Mouse (Mus musculus): ENCODE results near the gene Trpm8. TPM values are rescaled to one million over a fixed set of nuclear protein-coding genes. Genes with fewer than 3 reads are reported as not detected.

Gene Trpm8
- polyA plus RNA-seq, 1 experiment from 2014 or later = not detected

DNA sequence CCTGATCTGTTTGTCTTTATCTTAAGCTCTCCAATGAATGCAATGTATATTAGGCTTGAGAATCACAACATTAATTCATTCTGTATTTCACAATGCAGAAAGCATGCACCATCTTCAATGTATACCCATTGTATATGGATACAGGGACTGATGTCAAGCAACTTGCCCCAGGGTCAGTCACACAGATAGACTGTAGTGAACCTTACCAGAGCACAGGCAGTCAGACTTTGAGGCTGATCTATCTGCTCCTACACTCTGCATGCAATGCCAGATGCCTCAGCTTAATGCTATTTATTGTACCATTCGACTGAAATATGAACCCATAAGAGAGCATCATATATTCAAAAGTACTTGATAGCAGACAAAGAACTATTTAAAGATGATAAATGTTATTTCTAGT, 13.1 kb downstream of the Trpm8 start:
- 75% methylated on average over 1 of the region's 1 CpGs for WGBS (ENCODE audit: missing documents)
- H3K4me3 ChIP-seq (ENCODE audit: inconsistent target) = no peak overlapping the region
- H3K36me3 ChIP-seq (ENCODE audit: inconsistent target) = no peaks in the 10 kb centered on the region
- H3K27ac ChIP-seq = no peak overlapping the region
- H3K79me2 ChIP-seq (ENCODE audit: inconsistent target) = no peaks in the 10 kb centered on the region

DNA sequence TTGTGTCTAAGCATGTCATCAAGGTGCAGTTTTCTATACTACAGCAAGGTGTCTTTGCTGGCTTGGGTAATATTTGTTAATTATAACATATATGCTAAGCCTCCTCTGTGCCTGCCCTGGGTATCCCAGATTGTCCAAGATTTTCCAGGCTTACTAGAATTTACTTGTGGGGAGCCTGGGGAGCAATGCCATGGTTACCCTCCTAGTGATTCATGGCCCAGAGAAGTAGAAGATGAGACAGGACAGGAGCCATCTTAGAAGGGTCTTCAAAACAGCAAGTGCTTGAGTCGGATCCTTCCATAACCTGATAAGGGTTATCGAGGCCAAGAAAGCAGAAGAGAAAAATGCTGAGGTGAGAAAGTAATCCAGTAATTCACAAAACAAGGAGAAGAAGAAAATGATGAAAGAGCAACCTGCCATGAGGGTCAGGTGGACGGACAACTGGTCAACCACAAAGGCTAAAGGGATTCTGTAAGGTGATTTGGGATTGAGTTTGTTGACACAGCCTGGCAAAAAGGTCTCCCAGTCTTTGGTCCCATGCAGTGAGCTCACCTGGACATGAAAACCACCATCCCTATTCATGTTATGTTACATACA, 14.0 kb downstream of the Trpm8 start:
- WGBS (ENCODE audit: missing documents) = 66% methylated on average over 3 of the region's 3 CpGs
- Histone ChIP-seq H3K27ac (no peak overlapping the region), H3K4me3 (ENCODE audit: inconsistent target) (no peak overlapping the region), H3K36me3 (ENCODE audit: inconsistent target) (no peaks in the 10 kb centered on the region), H3K79me2 (ENCODE audit: inconsistent target) (no peaks in the 10 kb centered on the region)

- Histone ChIP-seq H3K27ac (no peak overlapping the region), H3K36me3 (ENCODE audit: inconsistent target) (no peaks in the 10 kb centered on the region), H3K79me2 (ENCODE audit: inconsistent target) (no peaks in the 10 kb centered on the region), H3K4me3 (ENCODE audit: inconsistent target) (no peak overlapping the region)
- WGBS (ENCODE audit: missing documents) = 55% methylated on average over 2 of the region's 2 CpGs
Observed at GRCm38 (mm10) chr1:88292057-88292456, 14.6 kb downstream of the Trpm8 start.

DNA sequence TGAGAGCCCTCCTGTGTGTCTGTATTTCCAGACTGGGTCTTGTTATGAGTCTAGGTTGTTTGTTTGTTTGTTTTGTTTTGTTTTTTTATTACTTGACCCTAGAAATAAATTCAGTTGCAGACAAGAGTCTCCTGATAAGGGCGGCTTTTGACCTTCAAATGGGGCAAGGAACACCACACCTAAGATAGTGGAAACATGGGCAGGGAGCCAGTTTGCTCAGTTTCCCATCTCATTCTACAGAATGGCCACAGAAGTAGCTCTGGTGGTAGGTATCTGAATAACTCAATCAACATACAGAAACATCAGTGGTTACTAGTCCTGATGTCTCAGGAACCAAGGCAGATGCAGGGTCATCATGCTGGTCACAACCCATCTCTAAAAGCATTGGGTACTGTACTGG, 17.2 kb downstream of the Trpm8 start:
- WGBS (ENCODE audit: missing documents) = 14% methylated on average over 1 of the region's 1 CpGs
- no peak overlapping the region for H3K4me3 ChIP-seq (ENCODE audit: inconsistent target)
- H3K36me3 ChIP-seq (ENCODE audit: inconsistent target) = no peaks in the 10 kb centered on the region
- H3K27ac ChIP-seq = no peak overlapping the region
- no peaks in the 10 kb centered on the region for H3K79me2 ChIP-seq (ENCODE audit: inconsistent target)

GRCm38 (mm10) chr1:88296171-88296920, 18.9 kb downstream of the Trpm8 start:
- H3K27ac ChIP-seq = no peak overlapping the region
- 76% methylated on average over 4 of the region's 4 CpGs for WGBS (ENCODE audit: missing documents)
- H3K4me3 ChIP-seq (ENCODE audit: inconsistent target) = no peak overlapping the region
- H3K36me3 ChIP-seq (ENCODE audit: inconsistent target) = no peaks in the 10 kb centered on the region
- H3K79me2 ChIP-seq (ENCODE audit: inconsistent target) = no peaks in the 10 kb centered on the region

DNA sequence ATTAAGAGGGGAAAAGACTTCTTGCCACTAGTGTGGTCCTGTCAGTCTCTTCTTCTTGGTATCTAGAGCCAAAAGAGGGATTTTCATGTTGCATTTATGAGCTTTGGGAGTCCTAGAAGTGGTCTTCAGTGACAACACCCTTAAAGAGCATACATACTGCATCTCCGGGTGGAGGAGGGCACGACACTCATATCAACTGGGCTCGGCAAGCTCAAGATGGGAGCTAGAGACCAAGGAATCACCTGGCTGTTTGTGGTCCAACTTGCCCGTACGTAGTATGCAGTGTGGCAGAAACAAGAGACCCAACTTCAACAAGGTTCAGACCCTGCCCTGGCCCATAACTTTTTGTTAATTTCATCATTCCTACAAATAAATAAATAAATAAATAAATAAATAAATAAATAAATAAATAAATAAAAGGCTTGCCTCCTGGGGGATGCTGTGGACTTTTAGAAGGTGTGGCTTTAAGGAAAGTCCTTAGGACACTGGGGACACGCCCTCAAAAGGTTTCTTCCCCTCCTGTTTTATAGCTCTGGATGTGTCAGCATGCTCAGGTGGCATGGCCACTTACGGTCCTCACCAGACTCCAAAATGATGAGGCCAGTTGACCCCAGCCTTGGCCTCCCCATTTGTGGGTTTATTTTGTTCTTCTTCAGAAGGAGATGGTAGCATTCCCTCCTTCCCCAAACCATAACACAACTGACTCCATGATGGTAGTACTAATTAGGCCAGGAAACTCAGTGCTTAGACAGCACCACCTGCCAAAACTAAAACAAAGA, 20.2 kb downstream of the Trpm8 start:
- WGBS (ENCODE audit: missing documents) = 61% methylated on average over 7 of the region's 7 CpGs
- Histone ChIP-seq H3K4me3 (ENCODE audit: inconsistent target) (no peak overlapping the region), H3K79me2 (ENCODE audit: inconsistent target) (no peaks in the 10 kb centered on the region)

GRCm38 (mm10) chr1:88298686-88299528, 21.4 kb downstream of the Trpm8 start:
- no peak overlapping the region for H3K27ac ChIP-seq
- H3K4me3 ChIP-seq (ENCODE audit: inconsistent target) = no peak overlapping the region
- WGBS (ENCODE audit: missing documents) = 60% methylated on average over 4 of the region's 4 CpGs
- H3K36me3 ChIP-seq (ENCODE audit: inconsistent target) = no peaks in the 10 kb centered on the region
- H3K79me2 ChIP-seq (ENCODE audit: inconsistent target) = no peaks in the 10 kb centered on the region

More for the DNA sequence above, 20.2 kb downstream of the Trpm8 start:
- no peak overlapping the region for H3K27ac ChIP-seq
- H3K36me3 ChIP-seq (ENCODE audit: inconsistent target) = no peaks in the 10 kb centered on the region

GRCm38 (mm10) chr1:88299529-88299945, 22.1 kb downstream of the Trpm8 start:
- Histone ChIP-seq H3K79me2 (ENCODE audit: inconsistent target) (no peaks in the 10 kb centered on the region), H3K36me3 (ENCODE audit: inconsistent target) (no peaks in the 10 kb centered on the region), H3K27ac (no peak overlapping the region), H3K4me3 (ENCODE audit: inconsistent target) (no peak overlapping the region)
- 84% methylated on average over 2 of the region's 2 CpGs for WGBS (ENCODE audit: missing documents)

DNA sequence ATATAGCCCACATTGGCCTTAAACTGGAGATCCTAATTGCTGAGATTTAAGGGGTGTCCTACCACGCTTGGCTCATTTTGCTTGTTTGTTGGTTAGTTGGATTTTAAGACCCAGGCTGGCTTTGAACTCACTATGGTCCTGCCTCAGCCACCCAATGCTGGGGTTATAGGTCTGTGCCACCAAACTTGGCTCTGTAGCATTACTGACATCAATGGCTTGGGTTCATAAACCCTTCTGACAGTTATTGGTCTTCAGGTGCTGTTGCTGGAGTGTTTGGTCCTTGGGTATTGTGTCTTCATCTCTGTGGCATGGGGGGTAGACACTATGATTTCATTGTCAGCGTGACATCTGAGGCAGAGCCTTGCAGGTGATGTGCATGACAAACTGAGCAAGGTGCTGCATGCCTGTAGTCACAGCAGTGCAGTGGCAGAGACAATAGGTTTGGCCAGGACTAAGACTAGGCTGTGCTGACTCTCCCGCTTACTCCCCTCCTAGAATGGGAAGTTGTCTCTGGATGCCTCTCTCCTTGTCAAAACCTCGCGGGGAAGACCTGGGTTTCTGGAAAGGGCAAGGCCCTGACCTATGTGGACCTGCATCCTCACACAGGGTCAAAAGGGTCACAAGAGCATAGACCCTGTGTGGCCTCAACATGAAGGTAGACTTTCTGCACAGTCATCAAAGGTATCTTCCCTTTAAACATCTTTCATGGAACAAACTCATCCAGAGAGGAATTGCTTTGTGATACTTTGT, 23.0 kb downstream of the Trpm8 start:
- H3K79me2 ChIP-seq (ENCODE audit: inconsistent target) = no peaks in the 10 kb centered on the region
- H3K36me3 ChIP-seq (ENCODE audit: inconsistent target) = no peaks in the 10 kb centered on the region
- H3K4me3 ChIP-seq (ENCODE audit: inconsistent target) = no peak overlapping the region
- 43% methylated on average over 5 of the region's 5 CpGs for WGBS (ENCODE audit: missing documents)
- H3K27ac ChIP-seq = no peak overlapping the region

DNA sequence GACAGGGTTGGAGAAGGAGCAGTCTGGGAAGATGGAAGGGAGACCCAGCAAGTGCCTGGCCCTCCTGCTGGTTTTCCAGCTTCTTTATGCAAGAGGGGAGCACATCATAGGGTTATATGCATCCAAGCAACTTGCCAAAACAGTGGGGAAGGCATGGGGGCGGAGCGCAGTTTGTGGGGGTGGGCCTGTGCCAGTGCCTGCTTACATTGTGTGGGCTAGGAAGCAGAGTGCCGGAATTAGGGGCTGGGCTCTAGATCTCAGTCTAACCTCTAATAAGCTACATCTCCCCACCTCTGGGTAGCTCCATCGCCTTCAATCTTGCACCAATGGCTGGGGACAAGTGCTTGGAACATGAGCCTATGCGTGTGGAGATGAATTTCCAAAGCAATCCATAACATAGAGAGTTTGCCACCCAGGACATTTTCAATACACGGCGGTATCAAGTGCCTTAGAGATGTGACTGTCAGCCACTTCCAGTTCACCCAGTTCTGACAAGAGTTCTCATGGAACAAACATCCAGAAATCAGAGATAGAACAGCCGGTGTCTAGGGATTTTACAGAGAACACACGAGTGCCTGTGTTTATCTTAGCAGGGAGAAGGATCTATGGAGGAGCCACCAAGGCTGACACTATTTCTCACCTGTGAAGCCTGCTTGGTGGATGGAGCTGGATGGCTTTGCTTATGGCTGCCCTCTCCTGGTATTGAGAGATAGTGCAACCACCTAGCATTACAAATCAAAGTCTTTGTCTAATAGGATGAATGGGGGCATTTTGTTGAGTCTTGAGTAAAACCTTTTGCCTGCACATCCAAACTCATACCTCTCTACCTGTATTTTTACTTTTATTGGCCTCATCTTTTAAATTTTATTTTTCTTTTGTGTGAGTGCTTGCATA, 23.9 kb downstream of the Trpm8 start:
- Histone ChIP-seq H3K36me3 (ENCODE audit: inconsistent target) (no peaks in the 10 kb centered on the region), H3K27ac (no peak overlapping the region), H3K4me3 (ENCODE audit: inconsistent target) (no peak overlapping the region), H3K79me2 (ENCODE audit: inconsistent target) (no peaks in the 10 kb centered on the region)
- 72% methylated on average over 9 of the region's 9 CpGs for WGBS (ENCODE audit: missing documents)

DNA sequence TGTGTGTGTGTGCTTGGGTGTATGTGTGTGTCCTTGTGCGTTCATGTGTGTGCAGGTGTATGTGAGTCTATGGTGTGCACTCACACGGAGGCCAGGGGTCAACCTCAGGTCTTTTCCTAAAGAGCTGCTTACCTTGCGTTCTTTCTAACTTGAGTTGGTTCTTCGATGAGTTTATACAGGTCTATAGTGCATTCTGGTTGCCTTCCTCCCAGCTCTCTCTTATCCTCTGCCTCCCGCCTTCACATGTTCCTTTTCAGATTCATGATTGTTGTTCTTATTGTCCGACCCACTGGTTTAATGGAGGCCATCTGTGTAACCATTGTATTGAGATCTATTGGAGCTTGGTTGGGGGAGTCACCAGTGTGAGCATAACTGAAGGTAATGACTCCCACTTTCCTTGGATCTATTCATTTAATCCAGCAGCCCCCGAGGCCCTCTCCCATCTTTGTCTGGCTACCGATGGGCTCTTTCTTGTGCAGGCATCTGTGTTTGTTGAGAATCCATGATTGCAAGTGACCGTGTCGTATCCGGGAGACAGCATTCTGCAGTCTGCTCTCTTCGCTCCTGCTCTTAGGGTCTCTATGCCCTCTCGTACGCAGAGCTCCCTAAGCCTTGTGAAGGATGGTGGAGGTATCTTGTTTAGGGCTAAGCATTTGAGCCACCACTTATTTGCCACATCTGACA, 24.7 kb downstream of the Trpm8 start:
- no peak overlapping the region for H3K4me3 ChIP-seq (ENCODE audit: inconsistent target)
- no peak overlapping the region for H3K27ac ChIP-seq
- 67% methylated on average over 14 of the region's 14 CpGs for WGBS (ENCODE audit: missing documents)
- no peaks in the 10 kb centered on the region for H3K36me3 ChIP-seq (ENCODE audit: inconsistent target)
- no peaks in the 10 kb centered on the region for H3K79me2 ChIP-seq (ENCODE audit: inconsistent target)

DNA sequence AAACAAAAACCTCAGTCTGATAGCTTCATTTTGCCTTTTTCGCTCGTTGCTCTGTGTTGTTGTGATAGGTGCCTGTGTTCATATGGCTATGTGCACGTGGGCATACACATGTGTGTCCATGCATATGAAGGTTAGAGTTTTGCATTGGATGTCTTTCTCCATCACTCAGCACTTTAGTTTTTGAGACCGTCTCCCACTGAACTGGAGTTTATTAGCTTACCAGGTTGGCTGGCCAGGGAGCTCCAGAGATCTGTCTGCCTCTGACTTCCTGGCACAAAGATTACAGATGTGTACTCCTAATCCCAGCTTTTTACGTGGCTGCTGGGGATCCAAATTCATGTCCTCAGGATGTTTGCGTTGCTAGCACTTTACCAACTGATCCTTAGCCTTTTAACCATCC, 26.3 kb downstream of the Trpm8 start:
- Histone ChIP-seq H3K27ac (no peak overlapping the region), H3K79me2 (ENCODE audit: inconsistent target) (no peaks in the 10 kb centered on the region), H3K4me3 (ENCODE audit: inconsistent target) (no peak overlapping the region), H3K36me3 (ENCODE audit: inconsistent target) (no peaks in the 10 kb centered on the region)
- WGBS (ENCODE audit: missing documents) = 66% methylated on average over 6 of the region's 6 CpGs
